ENCODE assay signal across 9 mouse cellular contexts in the genomic region with DNA sequence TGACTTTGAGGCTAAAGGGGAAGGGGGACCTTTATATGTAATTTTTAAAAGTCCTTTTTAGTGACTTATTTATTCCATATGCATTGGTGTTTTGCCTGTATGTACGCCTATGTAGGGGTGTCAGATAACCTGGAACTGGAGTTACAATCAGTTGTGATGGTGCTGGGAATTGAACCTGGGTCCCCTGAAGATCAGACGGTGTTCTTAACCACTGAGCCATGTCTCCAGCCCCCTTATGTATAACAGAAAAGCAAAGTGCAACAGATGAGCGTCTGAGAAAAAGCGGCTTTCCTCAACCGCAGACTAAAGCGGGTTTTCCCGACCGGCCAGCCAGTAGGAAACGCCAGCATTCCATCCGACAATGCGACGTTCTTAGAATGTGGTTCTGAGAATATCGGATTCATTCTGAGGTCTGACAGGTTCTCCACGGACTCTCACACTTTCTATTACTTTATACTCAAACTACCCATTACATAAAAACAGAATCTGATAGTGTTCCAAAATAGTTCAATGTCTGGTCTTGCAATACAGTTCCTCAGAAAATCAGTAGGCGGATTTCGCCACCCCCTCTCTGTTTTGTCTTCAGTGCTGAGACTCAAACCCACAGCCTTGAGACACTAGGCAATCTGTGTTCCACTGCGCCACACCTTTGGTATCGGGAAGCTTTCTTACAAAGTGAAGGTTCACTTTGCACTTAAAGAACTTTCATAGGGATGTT. TPM values are rescaled to one million over a fixed set of nuclear protein-coding genes. Genes with fewer than 3 reads are reported as not detected.
DNase-seq lines count a peak whose midpoint lies in the region; ATAC-seq and TF ChIP-seq lines count a peak whose summit lies in the region.
"Had no signal": no experiment of that assay in that cellular context is flagged by ENCODE, and none has a peak within 500 bp of the region (broad histone marks: within the 10 kb centered on the region; RNA-seq: fewer than 3 reads in every experiment).

No protein-coding gene starts in this region.

- no peak for TF ChIP-seq CTCF in lung, embryonic 14.5 days (IDR thresholded peaks at IDR 0.05; ENCODE audit: low read depth)
- TF ChIP-seq CTCF in small intestine, adult 2 months (IDR thresholded peaks at IDR 0.05; ENCODE audit: extremely low read depth, insufficient read length, insufficient replicate concordance, low read depth, low read length): no peak

- 93% methylated on average over 18 of the region's 18 CpGs for WGBS in lung, embryonic 14.5 days
- 94% methylated on average over 18 of the region's 18 CpGs for WGBS in limb, embryonic 12.5 days
- 92% methylated on average over 18 of the region's 18 CpGs for WGBS in small intestine, adult 2 months

- peak overlapping the region; percentile 90; the same call in 1 of the 2 replicates for H3K4me2 ChIP-seq in lung, embryonic 14.5 days
- H3K4me2 ChIP-seq in limb, embryonic 12.5 days: peak overlapping the region; percentile 81

- H3K27me3 ChIP-seq in lung, embryonic 14.5 days (ENCODE audit: insufficient read depth, low read length): no peaks in the 10 kb centered on the region
- no peaks in the 10 kb centered on the region for H3K27me3 ChIP-seq in limb, embryonic 12.5 days
- no peaks in the 10 kb centered on the region for H3K27me3 ChIP-seq in small intestine, adult 2 months (ENCODE audit: control insufficient read depth, insufficient read depth, low read length)

- no peak for TF ChIP-seq POLR2A in small intestine, adult 2 months (IDR thresholded peaks at IDR 0.05; ENCODE audit: low read depth, low read length)

- no peak overlapping the region for H3K4me3 ChIP-seq in lung, embryonic 14.5 days (ENCODE audit: low read depth, low read length)
- H3K4me3 ChIP-seq in limb, embryonic 12.5 days (replicated peaks): no peak overlapping the region
- H3K4me3 ChIP-seq in small intestine, adult 2 months (ENCODE audit: low read depth, low read length): peak overlapping the region; percentile 75

- no peak for ATAC-seq in lung, embryonic 14.5 days (ENCODE audit: insufficient read depth)
- ATAC-seq in limb, embryonic 12.5 days (ENCODE audit: insufficient number of reproducible peaks, insufficient read depth, low FRiP score, low TSS enrichment, low read depth): no peak

- H3K9me3 ChIP-seq in lung, embryonic 14.5 days (ENCODE audit: low read depth, low read length): no peaks in the 10 kb centered on the region
- no peaks in the 10 kb centered on the region for H3K9me3 ChIP-seq in limb, embryonic 12.5 days

- peak; percentile 28 for DNase-seq in cerebellum, adult 9-10 months
- DNase-seq in cerebellum, postnatal 25 days: no peak
- DNase-seq in lung, embryonic 14.5 days: no peak
- DNase-seq in lung, postnatal 10 days: no peak
- no peak for DNase-seq in spleen, postnatal 14 days (ENCODE audit: low spot score in 2 of 2)
- DNase-seq in spleen, postnatal 4 days (ENCODE audit: low spot score in 2 of 2): no peak
- DNase-seq: kidney, postnatal 10 days had no signal

- H3K27ac ChIP-seq in lung, embryonic 14.5 days (ENCODE audit: low read depth): no peak overlapping the region
- no peak overlapping the region for H3K27ac ChIP-seq in limb, embryonic 12.5 days
- H3K27ac ChIP-seq in small intestine, adult 2 months (ENCODE audit: insufficient read depth, low read depth, low read length): peak overlapping the region; percentile 70; the same call in 1 of the 2 replicates

- no peak overlapping the region; the same call in 1 of the 2 replicates for H3K9ac ChIP-seq in lung, embryonic 14.5 days
- no peak overlapping the region for H3K9ac ChIP-seq in limb, embryonic 12.5 days (replicated peaks)

- peaks cover 6% of the 10 kb centered on the region; the same call in 1 of the 2 replicates for H3K4me1 ChIP-seq in lung, embryonic 14.5 days (ENCODE audit: insufficient read depth)
- peaks cover 7% of the 10 kb centered on the region for H3K4me1 ChIP-seq in limb, embryonic 12.5 days (replicated peaks)
- H3K4me1 ChIP-seq in small intestine, adult 2 months (ENCODE audit: control insufficient read depth, insufficient read depth, insufficient read length, low read length): peaks cover 13% of the 10 kb centered on the region

- peaks cover 2% of the 10 kb centered on the region; the same call in 1 of the 2 replicates for H3K36me3 ChIP-seq in lung, embryonic 14.5 days (ENCODE audit: insufficient read depth)
- H3K36me3 ChIP-seq in limb, embryonic 12.5 days: peaks cover 18% of the 10 kb centered on the region; the same call in 1 of the 2 replicates
- peaks cover 18% of the 10 kb centered on the region for H3K36me3 ChIP-seq in small intestine, adult 2 months (ENCODE audit: control insufficient read depth, insufficient read depth, low read length)

RNA-seq across cellular contexts. Expression of a gene that starts 1.6 kb away (rescaled TPM):
- polyA plus RNA-seq in lung, embryonic 14.5 days (2014; fragmentation: Nextera tagmentation; extraction: Ambion mirVana): 64.1 and 66.7 TPM in 2 replicates
- 64.7 and 71.3 TPM in 2 replicates for polyA plus RNA-seq in limb, embryonic 12.5 days (2016; fragmentation: Nextera tagmentation; extraction: Ambion mirVana)
- 15.8 and 27.7 TPM in 2 replicates for polyA plus RNA-seq in small intestine, adult 2 months (2012; rRNA removed)

RNA-seq across cellular contexts. Expression of a gene that starts 1.8 kb away (rescaled TPM):
- polyA plus RNA-seq in lung, embryonic 14.5 days (2014; fragmentation: Nextera tagmentation; extraction: Ambion mirVana): 21.4 and 22.1 TPM in 2 replicates
- 18.1 and 21.2 TPM in 2 replicates for polyA plus RNA-seq in limb, embryonic 12.5 days (2016; fragmentation: Nextera tagmentation; extraction: Ambion mirVana)
- 71.1 and 112 TPM in 2 replicates for polyA plus RNA-seq in small intestine, adult 2 months (2012; rRNA removed)

RNA-seq across cellular contexts. Expression of a gene that starts 29.1 kb away (rescaled TPM):
- 30.9 and 35.2 TPM in 2 replicates for polyA plus RNA-seq in lung, embryonic 14.5 days (2014; fragmentation: Nextera tagmentation; extraction: Ambion mirVana)
- 54.0 and 60.3 TPM in 2 replicates for polyA plus RNA-seq in limb, embryonic 12.5 days (2016; fragmentation: Nextera tagmentation; extraction: Ambion mirVana)
- polyA plus RNA-seq in small intestine, adult 2 months (2012; rRNA removed): 5.0 and 6.5 TPM in 2 replicates

RNA-seq across cellular contexts. Expression of a gene that starts 40.9 kb away (rescaled TPM):
- 4.4 and 4.8 TPM in 2 replicates for polyA plus RNA-seq in lung, embryonic 14.5 days (2014; fragmentation: Nextera tagmentation; extraction: Ambion mirVana)
- polyA plus RNA-seq in limb, embryonic 12.5 days (2016; fragmentation: Nextera tagmentation; extraction: Ambion mirVana): 2.4 and 3.3 TPM in 2 replicates
- 6.3 and 12.1 TPM in 2 replicates for polyA plus RNA-seq in small intestine, adult 2 months (2012; rRNA removed)

RNA-seq across cellular contexts. Expression of a gene that starts 58.4 kb away (rescaled TPM):
- 89.3 and 91.9 TPM in 2 replicates for polyA plus RNA-seq in lung, embryonic 14.5 days (2014; fragmentation: Nextera tagmentation; extraction: Ambion mirVana)
- polyA plus RNA-seq in limb, embryonic 12.5 days (2016; fragmentation: Nextera tagmentation; extraction: Ambion mirVana): 86.9 and 90.8 TPM in 2 replicates
- polyA plus RNA-seq in small intestine, adult 2 months (2012; rRNA removed): 36.4 and 40.1 TPM in 2 replicates
